Mouse (Mus musculus) kidney, adult 2 months (tissue): Measurements from ENCODE around the gene Cbx6.

Experiments used
- CTCF ChIP-seq: fragments of 200-500 bp; conservative IDR thresholded peaks from 2 replicates; pipeline ENCODE4 v1.5.1; 2011; ENCODE audit warnings: low read depth, mild to moderate bottlenecking, control low read depth, low read length, moderate library complexity, mixed read lengths; ENCODE audit not compliant: insufficient read depth, insufficient read length
- POLR2A ChIP-seq: fragments of 200-500 bp; IDR thresholded peaks from one replicate; pipeline ENCODE4 v1.6.1; 2011; ENCODE audit warnings: low read depth, low read length, control low read depth

DNA sequence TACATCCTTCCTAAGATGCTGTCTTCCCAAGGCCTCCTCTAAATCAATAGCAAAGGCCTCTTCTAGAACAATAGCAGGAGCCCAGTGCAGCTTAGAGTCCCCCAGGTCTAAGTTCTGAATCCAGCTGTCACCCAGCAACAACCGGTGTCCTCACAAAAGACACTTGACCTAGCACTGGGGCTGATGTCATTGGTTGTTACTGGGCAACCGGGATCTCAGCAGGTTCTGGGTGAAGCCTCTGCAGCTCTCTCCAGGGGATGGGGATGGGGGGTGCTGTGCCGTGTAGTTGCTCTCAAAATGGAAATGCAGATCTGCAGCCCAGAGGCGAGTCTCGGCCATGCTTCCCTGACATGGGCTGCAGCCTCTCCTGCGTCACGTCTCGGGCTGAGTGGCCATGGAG is 46.7 kb downstream of the Cbx6 start:
- TF ChIP-seq CTCF (no peak), POLR2A (no peak)
